Mouse (Mus musculus) liver, postnatal 0 days (tissue): ENCODE measurements at regions not wholly inside any gene's neighbourhood (a gene's known extent, or its start where the extent isn't known, plus 50 kb on each side); places are given as distances from the start of the nearest gene placed in this dataset.

Experiments used
- ATAC-seq: fragments of 200-750 bp; cut with Nextera tagmentation; 2 replicates; pipeline ENCODE4 v1.8.0; 2017; ENCODE audit warnings: mild to moderate bottlenecking, moderate library complexity
- DNase-seq: peaks from one replicate; pipeline ENCODE4 v3.0.0-alpha.2; 2016
- H3K27ac ChIP-seq: fragments of 300-500 bp; sonication (generic); 2 replicates; pipeline ENCODE4 v1.5.1; 2014; ENCODE audit warnings: antibody characterized with exemption, moderate library complexity, mild to moderate bottlenecking, low read depth
- H3K27me3 ChIP-seq: fragments of 300-500 bp; sonication (generic); 2 replicates; pipeline ENCODE4 v1.6.1; 2014; ENCODE audit warnings: low read length, control low read depth, mixed read lengths; ENCODE audit not compliant: insufficient read depth
- H3K36me3 ChIP-seq: fragments of 300-500 bp; sonication (generic); replicated peaks from 2 replicates; pipeline ENCODE4 v1.6.1; 2014; ENCODE audit warnings: mild to moderate bottlenecking, control low read depth, low read length, moderate library complexity, mixed read lengths; ENCODE audit not compliant: insufficient read depth
- H3K4me1 ChIP-seq: fragments of 300-500 bp; sonication (generic); 2 replicates; pipeline ENCODE4 v1.6.1; 2014; ENCODE audit warnings: antibody characterized with exemption, mild to moderate bottlenecking, control low read depth; ENCODE audit not compliant: insufficient read depth
- H3K4me2 ChIP-seq: fragments of 300-500 bp; sonication (generic); 2 replicates; pipeline ENCODE4 v1.6.1; 2014; ENCODE audit warnings: low read depth, mild to moderate bottlenecking, low read length, moderate library complexity, mixed read lengths
- H3K4me3 ChIP-seq: fragments of 300-500 bp; sonication (generic); 2 replicates; pipeline ENCODE4 v1.5.1; 2014; ENCODE audit warnings: low read depth, low read length
- H3K9ac ChIP-seq: fragments of 300-500 bp; sonication (generic); replicated peaks from 2 replicates; pipeline ENCODE4 v1.6.1; 2014; ENCODE audit warnings: mild to moderate bottlenecking, moderate library complexity
- H3K9me3 ChIP-seq: fragments of 300-500 bp; sonication (generic); 2 replicates; pipeline ENCODE4 v1.6.1; 2016; ENCODE audit warnings: mild to moderate bottlenecking, control low read depth, low read length, mixed read lengths
- CTCF ChIP-seq: sonication (generic); IDR thresholded peaks from 2 replicates; pipeline ENCODE4 v1.5.1; 2016; ENCODE audit warnings: antibody characterized with exemption, low read depth
- EP300 ChIP-seq: IDR thresholded peaks from 2 replicates; pipeline ENCODE4 v1.6.1; 2016; ENCODE audit warnings: antibody characterized with exemption, low read depth, mild to moderate bottlenecking
- WGBS: fragments of 180-500 bp; shearing (Covaris S2); extraction: QIAGEN DNeasy Blood & Tissue Kit; methylation state at CpG from one replicate; pipeline ENCODE4 v1.1.7; 2014; ENCODE audit not compliant: insufficient replicate concordance; 5-methylcytosine and 5-hydroxymethylcytosine counted together

GRCm38 (mm10) chr11:112989981-112990512 lies 208.0 kb downstream of the Sox9 start:
- Histone ChIP-seq H3K4me3 (no peak overlapping the region), H3K9ac (no peak overlapping the region), H3K4me1 (peaks cover 3% of the 10 kb centered on the region; the same call in 1 of the 2 replicates), H3K27ac (no peak overlapping the region), H3K9me3 (no peaks in the 10 kb centered on the region), H3K27me3 (no peaks in the 10 kb centered on the region), H3K36me3 (no peaks in the 10 kb centered on the region), H3K4me2 (no peak overlapping the region)
- TF ChIP-seq EP300, result no peak
- 69% methylated on average over 13 of the region's 13 CpGs for WGBS
- DNase-seq (no peak), ATAC-seq (no peak)

GRCm38 (mm10) chr11:112990751-112991150 lies 208.7 kb downstream of the Sox9 start:
- ATAC-seq (no peak), DNase-seq (no peak)
- TF ChIP-seq CTCF (no peak), EP300 (no peak)
- Histone ChIP-seq H3K36me3 (no peaks in the 10 kb centered on the region), H3K27ac (no peak overlapping the region), H3K4me2 (no peak overlapping the region), H3K27me3 (no peaks in the 10 kb centered on the region), H3K4me1 (no peaks in the 10 kb centered on the region), H3K9ac (no peak overlapping the region), H3K9me3 (no peaks in the 10 kb centered on the region), H3K4me3 (no peak overlapping the region)
- WGBS, result 80% methylated on average over 11 of the region's 11 CpGs

GRCm38 (mm10) chr11:112991862-112992261 lies 209.8 kb downstream of the Sox9 start:
- Histone ChIP-seq H3K4me3 (no peak overlapping the region), H3K9me3 (no peaks in the 10 kb centered on the region), H3K36me3 (no peaks in the 10 kb centered on the region), H3K27ac (no peak overlapping the region), H3K4me1 (no peaks in the 10 kb centered on the region), H3K9ac (no peak overlapping the region), H3K4me2 (no peak overlapping the region), H3K27me3 (no peaks in the 10 kb centered on the region)
- no peak for ATAC-seq
- no peak for DNase-seq
- TF ChIP-seq EP300, result no peak
- no peak for TF ChIP-seq CTCF
- WGBS, result 18% methylated on average over 13 of the region's 13 CpGs

GRCm38 (mm10) chr11:112998777-112999583 lies 217.0 kb downstream of the Sox9 start:
- no peak for DNase-seq
- no peak overlapping the region for H3K4me2 ChIP-seq
- 52% methylated on average over 5 of the region's 5 CpGs for whole genome bisulfite sequencing
- no peak for TF ChIP-seq CTCF
- no peak for TF ChIP-seq EP300
- H3K36me3 ChIP-seq, result no peaks in the 10 kb centered on the region
- no peak overlapping the region for H3K27ac ChIP-seq
- H3K9ac ChIP-seq, result no peak overlapping the region
- H3K9me3 ChIP-seq, result no peaks in the 10 kb centered on the region
- H3K4me3 ChIP-seq, result no peak overlapping the region
- no peaks in the 10 kb centered on the region for H3K27me3 ChIP-seq
- no peaks in the 10 kb centered on the region for H3K4me1 ChIP-seq
- no peak for ATAC-seq

- DNase-seq, result no peak
- Histone ChIP-seq H3K4me2 (no peak overlapping the region), H3K4me3 (no peak overlapping the region), H3K27me3 (no peaks in the 10 kb centered on the region), H3K4me1 (no peaks in the 10 kb centered on the region), H3K9me3 (no peaks in the 10 kb centered on the region), H3K27ac (no peak overlapping the region), H3K36me3 (no peaks in the 10 kb centered on the region), H3K9ac (no peak overlapping the region)
- no peak for ATAC-seq
- TF ChIP-seq EP300, result no peak
- TF ChIP-seq CTCF, result no peak
- WGBS, result 75% methylated on average over 6 of the region's 6 CpGs
Observed at GRCm38 (mm10) chr11:113001071-113001470, 219.0 kb downstream of the Sox9 start.

- no peak overlapping the region for H3K9ac ChIP-seq
- TF ChIP-seq EP300 (no peak), CTCF (no peak)
Observed at GRCm38 (mm10) chr11:113005895-113006294, 223.9 kb downstream of the Sox9 start.

More at GRCm38 (mm10) chr11:113005895-113006294, 223.9 kb downstream of the Sox9 start:
- no peaks in the 10 kb centered on the region; the same call in 1 of the 2 replicates for H3K4me1 ChIP-seq
- H3K9me3 ChIP-seq, result no peaks in the 10 kb centered on the region
- H3K27ac ChIP-seq, result no peak overlapping the region
- H3K36me3 ChIP-seq, result no peaks in the 10 kb centered on the region
- no peak overlapping the region for H3K4me2 ChIP-seq
- 73% methylated on average over 9 of the region's 9 CpGs for WGBS
- H3K27me3 ChIP-seq, result no peaks in the 10 kb centered on the region
- ATAC-seq (no peak), DNase-seq (no peak)
- H3K4me3 ChIP-seq, result no peak overlapping the region
